Mouse (Mus musculus): ENCODE results near the gene Psmc5. TPM values are rescaled to one million over a fixed set of nuclear protein-coding genes. Genes with fewer than 3 reads are reported as not detected.
A peak's percentile ranks its signal among the peaks of the same experiment; 100 is the strongest.

The Psmc5 gene
- total RNA-seq, 1 experiment: 263 TPM

DNA sequence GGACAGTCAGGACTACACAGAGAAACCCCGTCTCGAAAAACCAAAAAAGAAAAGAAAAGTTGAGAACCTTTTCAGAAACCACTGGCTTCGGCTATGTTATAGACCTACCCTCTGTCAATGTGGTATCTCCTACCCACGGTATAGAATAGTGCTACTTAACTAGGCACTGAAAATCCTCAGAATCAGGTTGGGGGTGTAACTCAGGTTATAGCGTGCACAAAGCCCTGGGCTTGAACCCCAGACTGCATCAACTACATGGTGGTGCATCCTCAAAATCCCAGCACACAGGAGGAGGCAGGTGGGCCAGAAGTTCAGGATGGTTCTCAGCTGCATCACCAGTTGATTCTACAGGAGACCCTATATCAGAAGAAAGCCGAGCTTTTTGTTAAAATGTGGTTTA, 17.9 kb downstream of the Psmc5 start:
- DNase-seq (ENCODE audit: low read depth, low spot score): no peak
- Histone ChIP-seq H3K27ac (ENCODE audit: insufficient read depth, low read depth, low read length, poor library complexity, severe bottlenecking) (no peak overlapping the region; the same call in 1 of the 2 replicates), H3K4me3 (ENCODE audit: insufficient read depth in 1 of 2, low read depth in 1 of 2, low read length in 2 of 2, poor library complexity in 1 of 2, severe bottlenecking in 1 of 2) (peak overlapping the region; percentile 58 to 78; a peak in 3 of 4 replicates), H3K9ac (ENCODE audit: insufficient read depth, low read depth, low read length, poor library complexity, severe bottlenecking) (peak overlapping the region; percentile 89), H3K36me3 (ENCODE audit: control insufficient read depth, insufficient read depth, low read length, poor library complexity, severe bottlenecking) (no peaks in the 10 kb centered on the region), H3K4me1 (ENCODE audit: control insufficient read depth in 2 of 2, insufficient read depth in 2 of 2, low read length in 2 of 2, poor library complexity in 1 of 2) (peaks cover 6 to 19% of the 10 kb centered on the region in 2 experiments), H3K9me3 (ENCODE audit: control insufficient read depth, insufficient read depth, low read depth, low read length) (no peaks in the 10 kb centered on the region)
- in situ Hi-C loops (cut with MboI; ENCODE audit: low sequenced_read_pairs in 2 of 2, unreplicated experiment in 2 of 2): no loop called here
- TF ChIP-seq HCFC1 (IDR thresholded peaks at IDR 0.05; ENCODE audit: borderline replicate concordance, insufficient read depth, low read length) (no peak), MAFK (IDR thresholded peaks at IDR 0.05; ENCODE audit: insufficient read depth, low read depth, low read length) (no peak), ZNF384 (IDR thresholded peaks at IDR 0.05; ENCODE audit: low read depth, low read length) (no peak), CHD2 (IDR thresholded peaks at IDR 0.05; ENCODE audit: low read depth, low read length) (no peak), ZC3H11A (IDR thresholded peaks at IDR 0.05; ENCODE audit: borderline replicate concordance, low read depth, low read length) (no peak)

DNA sequence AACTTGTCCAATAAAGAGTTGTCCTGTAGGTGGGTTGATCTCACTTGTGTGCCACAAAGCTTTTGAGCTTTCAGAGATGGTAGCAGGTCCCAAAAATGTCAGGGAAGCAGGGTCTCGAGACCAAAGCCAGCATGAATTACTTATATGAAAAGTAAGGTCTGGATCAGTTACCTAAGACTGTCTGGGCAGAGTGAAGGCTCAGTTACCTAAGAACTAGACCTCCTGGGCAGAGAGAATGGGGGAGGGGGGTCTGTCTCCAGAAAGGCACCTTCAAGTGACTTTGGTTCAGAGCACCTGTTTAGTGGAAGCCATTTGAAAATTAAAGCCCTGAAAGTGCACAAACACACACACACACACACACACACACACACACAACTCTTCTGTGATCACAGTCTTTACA, 18.4 kb downstream of the Psmc5 start:
- Histone ChIP-seq H3K9ac (ENCODE audit: insufficient read depth, low read depth, low read length, poor library complexity, severe bottlenecking) (no peak overlapping the region), H3K9me3 (ENCODE audit: control insufficient read depth, insufficient read depth, low read depth, low read length) (no peaks in the 10 kb centered on the region), H3K4me1 (ENCODE audit: control insufficient read depth in 2 of 2, insufficient read depth in 2 of 2, low read length in 2 of 2, poor library complexity in 1 of 2) (peaks cover 2 to 19% of the 10 kb centered on the region in 2 experiments; a peak in 3 of 4 replicates), H3K27ac (ENCODE audit: insufficient read depth, low read depth, low read length, poor library complexity, severe bottlenecking) (no peak overlapping the region), H3K4me3 (ENCODE audit: insufficient read depth in 1 of 2, low read depth in 1 of 2, low read length in 2 of 2, poor library complexity in 1 of 2, severe bottlenecking in 1 of 2) (no peak overlapping the region), H3K36me3 (ENCODE audit: control insufficient read depth, insufficient read depth, low read length, poor library complexity, severe bottlenecking) (no peaks in the 10 kb centered on the region)
- no peak for DNase-seq (ENCODE audit: low read depth, low spot score)
- in situ Hi-C loops (cut with MboI; ENCODE audit: low sequenced_read_pairs in 2 of 2, unreplicated experiment in 2 of 2): no loop called here
- TF ChIP-seq MAFK (IDR thresholded peaks at IDR 0.05; ENCODE audit: insufficient read depth, low read depth, low read length): no peak
- TF ChIP-seq CHD2 (IDR thresholded peaks at IDR 0.05; ENCODE audit: low read depth, low read length): no peak
- no peak for TF ChIP-seq HCFC1 (IDR thresholded peaks at IDR 0.05; ENCODE audit: borderline replicate concordance, insufficient read depth, low read length)
- no peak for TF ChIP-seq ZC3H11A (IDR thresholded peaks at IDR 0.05; ENCODE audit: borderline replicate concordance, low read depth, low read length)
- no peak for TF ChIP-seq ZNF384 (IDR thresholded peaks at IDR 0.05; ENCODE audit: low read depth, low read length)

DNA sequence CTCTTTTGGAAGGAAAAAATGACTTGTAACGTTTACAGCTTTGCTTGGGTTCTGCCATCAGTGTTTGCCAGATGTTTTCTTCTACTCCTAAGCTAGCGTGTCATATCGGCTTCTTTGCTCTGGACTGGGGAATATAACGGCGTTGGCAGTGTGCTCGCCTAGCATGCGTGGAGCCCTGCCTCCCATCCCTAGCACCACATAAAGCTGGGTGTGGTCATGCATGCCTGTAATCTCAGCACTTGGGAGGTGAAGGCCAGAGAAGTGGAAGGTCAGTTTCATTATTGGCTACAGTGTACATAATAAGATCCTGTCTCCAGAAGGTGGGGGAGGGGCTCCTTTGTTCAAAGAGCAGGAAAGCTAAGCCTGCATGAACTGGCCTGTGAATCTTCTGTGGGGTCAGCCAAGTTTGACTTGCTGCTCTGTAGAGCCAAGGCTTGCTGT, 19.0 kb downstream of the Psmc5 start:
- Histone ChIP-seq H3K4me3 (ENCODE audit: insufficient read depth in 1 of 2, low read depth in 1 of 2, low read length in 2 of 2, poor library complexity in 1 of 2, severe bottlenecking in 1 of 2) (no peak overlapping the region), H3K9ac (ENCODE audit: insufficient read depth, low read depth, low read length, poor library complexity, severe bottlenecking) (no peak overlapping the region), H3K27ac (ENCODE audit: insufficient read depth, low read depth, low read length, poor library complexity, severe bottlenecking) (no peak overlapping the region), H3K4me1 (ENCODE audit: control insufficient read depth in 2 of 2, insufficient read depth in 2 of 2, low read length in 2 of 2, poor library complexity in 1 of 2) (peaks cover 2 to 19% of the 10 kb centered on the region in 2 experiments; a peak in 3 of 4 replicates), H3K9me3 (ENCODE audit: control insufficient read depth, insufficient read depth, low read depth, low read length) (no peaks in the 10 kb centered on the region), H3K36me3 (ENCODE audit: control insufficient read depth, insufficient read depth, low read length, poor library complexity, severe bottlenecking) (no peaks in the 10 kb centered on the region)
- DNase-seq (ENCODE audit: low read depth, low spot score): no peak
- in situ Hi-C loops (cut with MboI; ENCODE audit: low sequenced_read_pairs in 2 of 2, unreplicated experiment in 2 of 2): no loop called here
- TF ChIP-seq HCFC1 (IDR thresholded peaks at IDR 0.05; ENCODE audit: borderline replicate concordance, insufficient read depth, low read length) (no peak), MAFK (IDR thresholded peaks at IDR 0.05; ENCODE audit: insufficient read depth, low read depth, low read length) (no peak), ZC3H11A (IDR thresholded peaks at IDR 0.05; ENCODE audit: borderline replicate concordance, low read depth, low read length) (no peak), CHD2 (IDR thresholded peaks at IDR 0.05; ENCODE audit: low read depth, low read length) (no peak), ZNF384 (IDR thresholded peaks at IDR 0.05; ENCODE audit: low read depth, low read length) (no peak)

DNA sequence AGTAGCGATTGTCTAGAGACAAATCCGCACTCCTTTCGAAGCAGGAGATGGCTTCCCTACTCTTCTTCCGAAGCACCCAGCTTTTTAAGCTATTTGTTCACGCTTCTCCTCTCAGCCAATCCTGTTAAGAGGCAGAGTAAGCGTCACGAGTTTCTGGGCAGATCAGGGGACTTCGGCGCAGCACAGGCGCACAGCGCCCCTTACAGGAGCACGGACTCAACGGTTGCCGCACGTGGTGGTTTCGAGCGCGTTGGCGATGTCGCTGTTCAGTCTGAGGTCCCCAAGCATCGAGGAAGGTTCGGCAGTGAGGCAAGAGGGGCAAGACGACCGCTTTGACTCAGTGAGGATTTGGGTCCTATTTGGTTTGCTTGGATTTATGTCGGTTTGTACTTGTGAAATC, 20.5 kb downstream of the Psmc5 start, which contains the start of gene Tcam1:
Gene Tcam1, plus strand, starts transcription at position 219 of the 400 bp plus-strand sequence.
- no peaks in the 10 kb centered on the region for H3K36me3 ChIP-seq (ENCODE audit: control insufficient read depth, insufficient read depth, low read length, poor library complexity, severe bottlenecking)
- DNase-seq (ENCODE audit: low read depth, low spot score): peak; percentile 94
- peak; percentile 68; the same call in 1 of the 2 replicates for TF ChIP-seq HCFC1 (IDR thresholded peaks at IDR 0.05; ENCODE audit: borderline replicate concordance, insufficient read depth, low read length)
- TF ChIP-seq CHD2 (IDR thresholded peaks at IDR 0.05; ENCODE audit: low read depth, low read length): peak; percentile 98
- TF ChIP-seq ZNF384 (IDR thresholded peaks at IDR 0.05; ENCODE audit: low read depth, low read length): no peak
- in situ Hi-C loops (cut with MboI; ENCODE audit: low sequenced_read_pairs in 2 of 2, unreplicated experiment in 2 of 2): no loop called here
- H3K9ac ChIP-seq (ENCODE audit: insufficient read depth, low read depth, low read length, poor library complexity, severe bottlenecking): no peak within 1 kb of the TSS
- H3K4me1 ChIP-seq (ENCODE audit: control insufficient read depth in 2 of 2, insufficient read depth in 2 of 2, low read length in 2 of 2, poor library complexity in 1 of 2): peaks cover 2 to 13% of the 10 kb centered on the region in 2 experiments; a peak in 3 of 4 replicates
- H3K4me3 ChIP-seq (ENCODE audit: insufficient read depth in 1 of 2, low read depth in 1 of 2, low read length in 2 of 2, poor library complexity in 1 of 2, severe bottlenecking in 1 of 2): no peak within 1 kb of the TSS
- H3K27ac ChIP-seq (ENCODE audit: insufficient read depth, low read depth, low read length, poor library complexity, severe bottlenecking): no peak within 1 kb of the TSS
- H3K9me3 ChIP-seq (ENCODE audit: control insufficient read depth, insufficient read depth, low read depth, low read length): no peaks in the 10 kb centered on the region

DNA sequence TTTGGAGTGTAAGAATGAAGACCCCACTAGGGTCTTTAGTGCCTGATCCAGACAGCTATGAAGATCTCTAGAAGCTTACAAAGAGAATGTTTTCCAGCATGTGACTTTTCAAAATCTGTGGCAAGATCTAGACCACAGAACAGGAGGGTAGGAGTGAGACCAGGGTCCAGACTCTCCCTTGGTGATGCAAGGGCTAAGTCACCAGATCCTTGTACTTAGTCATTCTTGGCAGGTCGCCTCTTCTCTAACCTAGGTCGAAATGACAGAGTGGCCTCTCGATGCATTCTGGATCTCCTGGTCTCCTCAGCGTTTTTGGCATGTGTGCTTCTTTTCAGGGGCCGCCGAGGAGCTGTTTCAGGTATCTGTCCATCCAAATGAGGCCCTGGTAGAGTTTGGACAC, 26.5 kb downstream of the Psmc5 start:
- TF ChIP-seq MAFK (IDR thresholded peaks at IDR 0.05; ENCODE audit: insufficient read depth, low read depth, low read length): no peak
- no peak for TF ChIP-seq HCFC1 (IDR thresholded peaks at IDR 0.05; ENCODE audit: borderline replicate concordance, insufficient read depth, low read length)
- no peak for TF ChIP-seq ZC3H11A (IDR thresholded peaks at IDR 0.05; ENCODE audit: borderline replicate concordance, low read depth, low read length)
- no peak for TF ChIP-seq ZNF384 (IDR thresholded peaks at IDR 0.05; ENCODE audit: low read depth, low read length)
- TF ChIP-seq CHD2 (IDR thresholded peaks at IDR 0.05; ENCODE audit: low read depth, low read length): no peak

More for the DNA sequence above, 26.5 kb downstream of the Psmc5 start:
- no peaks in the 10 kb centered on the region for H3K9me3 ChIP-seq (ENCODE audit: control insufficient read depth, insufficient read depth, low read depth, low read length)
- H3K4me3 ChIP-seq (ENCODE audit: insufficient read depth in 1 of 2, low read depth in 1 of 2, low read length in 2 of 2, poor library complexity in 1 of 2, severe bottlenecking in 1 of 2): no peak overlapping the region
- no peaks in the 10 kb centered on the region for H3K36me3 ChIP-seq (ENCODE audit: control insufficient read depth, insufficient read depth, low read length, poor library complexity, severe bottlenecking)
- no peak for DNase-seq (ENCODE audit: low read depth, low spot score)
- H3K9ac ChIP-seq (ENCODE audit: insufficient read depth, low read depth, low read length, poor library complexity, severe bottlenecking): no peak overlapping the region
- no peaks in the 10 kb centered on the region for H3K4me1 ChIP-seq (ENCODE audit: control insufficient read depth in 2 of 2, insufficient read depth in 2 of 2, low read length in 2 of 2, poor library complexity in 1 of 2)
- in situ Hi-C loops (cut with MboI; ENCODE audit: low sequenced_read_pairs in 2 of 2, unreplicated experiment in 2 of 2): no loop called here
- no peak overlapping the region for H3K27ac ChIP-seq (ENCODE audit: insufficient read depth, low read depth, low read length, poor library complexity, severe bottlenecking)

Data from ES-E14 (cell line).